Mouse (Mus musculus): ENCODE data around the gene Crlf1. TPM values are rescaled to one million over a fixed set of nuclear protein-coding genes. Genes with fewer than 3 reads are reported as not detected.
A peak's percentile ranks its signal among the peaks of the same experiment; 100 is the strongest.

Gene Crlf1
- polyA plus RNA-seq (2014; fragmentation: Nextera tagmentation; extraction: Ambion mirVana) = 5.3 and 10.0 TPM in 2 replicates

DNA sequence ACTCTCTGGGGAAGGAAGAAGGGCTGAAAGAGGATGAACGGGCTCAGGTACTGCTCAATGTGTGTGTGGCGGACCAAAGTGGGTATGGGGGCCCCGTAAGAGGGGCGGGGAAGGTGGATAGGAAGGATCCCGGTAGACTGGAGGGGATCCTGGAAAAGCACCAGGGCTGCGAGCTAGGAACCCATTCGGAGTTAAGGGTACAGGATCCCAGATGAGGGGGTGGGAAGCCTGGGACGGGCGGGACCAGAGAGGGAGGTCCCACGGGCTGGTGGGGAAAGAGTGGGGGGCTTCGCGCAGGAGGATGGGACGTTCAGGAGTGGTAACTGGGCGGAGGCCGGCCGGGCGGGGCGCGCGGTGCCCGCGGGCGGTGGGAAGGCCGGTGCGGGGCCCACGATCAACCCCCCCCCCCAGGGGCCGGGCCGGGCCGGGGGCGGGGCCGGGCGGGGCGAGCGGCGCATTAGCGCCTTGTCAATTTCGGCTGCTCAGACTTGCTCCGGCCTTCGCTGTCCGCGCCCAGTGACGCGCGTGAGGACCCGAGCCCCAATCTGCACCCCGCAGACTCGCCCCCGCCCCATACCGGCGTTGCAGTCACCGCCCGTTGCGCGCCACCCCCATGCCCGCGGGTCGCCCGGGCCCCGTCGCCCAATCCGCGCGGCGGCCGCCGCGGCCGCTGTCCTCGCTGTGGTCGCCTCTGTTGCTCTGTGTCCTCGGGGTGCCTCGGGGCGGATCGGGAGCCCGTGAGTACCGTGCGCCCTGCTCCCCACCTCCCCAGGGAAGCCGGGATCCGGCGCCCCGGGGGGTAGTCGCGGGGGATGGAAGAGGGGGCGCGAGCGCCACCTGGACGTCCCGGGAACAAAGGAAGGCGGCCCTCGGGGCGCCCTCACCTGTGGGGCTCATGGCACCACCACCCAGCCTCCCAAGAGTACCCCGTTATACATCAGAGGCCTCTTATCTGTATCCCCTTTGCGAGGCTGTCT, at the start of gene Crlf1:
Gene Crlf1, plus strand, starts transcription at position 495 of the 977 bp plus-strand sequence.
- Histone ChIP-seq H3K9ac (replicated peaks; ENCODE audit: low read depth, low read length) (0 out of 2 replicates have a peak within 1 kb of the TSS, but pooled peaks have one; percentile 25), H3K36me3 (ENCODE audit: control insufficient read depth, insufficient read depth, low read length) (no peaks in the 10 kb centered on the region), H3K27me3 (ENCODE audit: control insufficient read depth, insufficient read depth, low read length) (peaks cover 88% of the 10 kb centered on the region), H3K4me3 (ENCODE audit: low read depth, low read length) (peak within 1 kb of the TSS; percentile 29; the same call in 1 of the 2 replicates), H3K27ac (ENCODE audit: low read depth, low read length) (no peak within 1 kb of the TSS), H3K4me2 (ENCODE audit: low read depth, low read length) (peak within 1 kb of the TSS; percentile 50), H3K9me3 (ENCODE audit: control insufficient read depth, low read length) (no peaks in the 10 kb centered on the region), H3K4me1 (ENCODE audit: control insufficient read depth, insufficient read depth, low read length) (peaks cover 26% of the 10 kb centered on the region)
- under 1% methylated on average over 78 of the region's 93 CpGs for WGBS
- no peak; the same call in 1 of the 2 replicates for ATAC-seq (ENCODE audit: low read depth)

DNA sequence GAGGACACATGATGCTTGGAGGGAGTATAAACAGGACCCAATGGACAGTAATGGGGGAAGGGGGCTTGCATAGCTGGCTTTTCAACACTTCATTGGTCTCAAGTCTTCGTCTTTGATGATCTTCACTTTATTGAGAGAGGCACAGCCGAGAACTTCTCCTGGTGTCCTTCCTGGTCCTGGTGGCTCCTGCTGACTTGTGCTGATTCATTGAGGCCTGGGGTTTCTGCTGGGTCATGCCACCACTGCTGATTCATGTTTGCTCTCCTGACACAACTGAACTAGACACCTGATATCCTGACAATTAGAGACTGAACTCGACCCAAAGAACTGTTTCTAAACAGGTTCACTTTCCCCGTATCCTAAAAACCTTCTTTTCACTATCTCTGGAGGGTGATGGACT, 49.6 kb upstream of the Crlf1 start:
- no peak overlapping the region for H3K9ac ChIP-seq (replicated peaks; ENCODE audit: low read depth, low read length)
- H3K9me3 ChIP-seq (ENCODE audit: control insufficient read depth, low read length) = no peaks in the 10 kb centered on the region
- no peak overlapping the region for H3K4me2 ChIP-seq (ENCODE audit: low read depth, low read length)
- 88% methylated on average over 4 of the region's 4 CpGs for WGBS
- no peak overlapping the region for H3K4me3 ChIP-seq (ENCODE audit: low read depth, low read length)
- H3K27me3 ChIP-seq (ENCODE audit: control insufficient read depth, insufficient read depth, low read length) = no peaks in the 10 kb centered on the region
- peaks cover 7% of the 10 kb centered on the region for H3K4me1 ChIP-seq (ENCODE audit: control insufficient read depth, insufficient read depth, low read length)
- no peaks in the 10 kb centered on the region for H3K36me3 ChIP-seq (ENCODE audit: control insufficient read depth, insufficient read depth, low read length)
- ATAC-seq (ENCODE audit: low read depth) = no peak
- no peak overlapping the region for H3K27ac ChIP-seq (ENCODE audit: low read depth, low read length)

DNA sequence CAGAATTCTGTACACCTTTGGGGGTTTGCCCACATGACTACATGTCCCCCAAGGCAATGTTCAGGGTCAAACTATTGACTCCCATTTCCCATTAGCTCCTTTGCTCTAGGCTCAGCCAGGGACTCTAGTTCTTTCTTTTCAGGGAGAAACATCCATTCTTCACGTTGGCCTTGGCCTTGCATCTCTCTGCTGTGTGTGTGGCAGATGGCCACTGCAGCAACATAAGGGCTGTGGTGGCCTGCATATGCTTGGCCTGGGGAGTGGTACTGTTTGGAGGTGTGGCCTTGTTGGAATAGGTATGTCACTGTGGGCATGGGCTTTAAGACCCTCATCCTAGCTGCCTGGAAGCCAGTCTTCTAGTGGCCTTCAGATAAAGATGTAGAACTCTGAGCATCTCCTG, 47.0 kb upstream of the Crlf1 start:
- Histone ChIP-seq H3K27me3 (ENCODE audit: control insufficient read depth, insufficient read depth, low read length) (no peaks in the 10 kb centered on the region), H3K9me3 (ENCODE audit: control insufficient read depth, low read length) (no peaks in the 10 kb centered on the region), H3K9ac (replicated peaks; ENCODE audit: low read depth, low read length) (no peak overlapping the region), H3K36me3 (ENCODE audit: control insufficient read depth, insufficient read depth, low read length) (peaks cover 4% of the 10 kb centered on the region; the same call in 1 of the 2 replicates), H3K4me1 (ENCODE audit: control insufficient read depth, insufficient read depth, low read length) (no peaks in the 10 kb centered on the region), H3K27ac (ENCODE audit: low read depth, low read length) (no peak overlapping the region), H3K4me2 (ENCODE audit: low read depth, low read length) (no peak overlapping the region), H3K4me3 (ENCODE audit: low read depth, low read length) (no peak overlapping the region)
- ATAC-seq (ENCODE audit: low read depth) = no peak
- WGBS = 57% methylated on average over 1 of the region's 1 CpGs

DNA sequence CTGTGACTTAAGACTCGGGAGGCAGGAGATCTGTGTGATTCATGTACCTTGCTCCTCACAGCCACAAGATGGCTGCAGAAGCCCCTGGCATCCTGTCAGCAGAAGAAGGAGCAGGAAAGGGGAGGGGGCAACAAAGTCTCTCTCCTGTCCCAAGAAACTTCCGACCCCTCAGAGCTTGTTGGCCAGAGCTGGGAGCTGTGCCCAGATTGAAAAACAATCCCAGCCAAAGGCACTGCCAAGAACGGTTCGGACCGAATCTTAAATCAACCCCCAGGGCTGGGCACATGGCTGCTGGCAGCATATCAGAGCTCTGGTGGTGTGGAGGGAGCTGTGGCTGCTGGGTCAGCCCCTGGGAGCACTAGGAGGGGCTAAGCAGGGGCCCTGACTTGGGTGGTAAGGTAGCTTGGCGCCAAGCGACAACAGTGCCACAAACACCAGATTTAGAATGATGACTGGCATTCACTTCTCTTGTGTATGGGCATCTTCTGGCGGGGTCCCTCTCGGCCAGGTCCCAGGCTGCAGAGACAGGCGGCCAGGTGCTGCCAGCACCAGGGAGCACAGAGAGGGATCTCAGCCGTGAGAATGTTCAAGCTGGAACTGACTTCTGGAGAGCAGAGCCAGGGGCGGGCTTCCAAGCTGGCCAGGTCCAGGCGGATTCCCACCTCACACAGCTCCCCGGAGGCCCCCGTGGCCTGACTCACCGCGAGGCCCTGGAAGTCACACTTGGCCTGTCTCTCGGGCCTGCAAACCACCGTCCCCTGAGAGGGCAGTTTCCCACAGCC, 45.1 kb upstream of the Crlf1 start:
- H3K4me3 ChIP-seq (ENCODE audit: low read depth, low read length) = no peak overlapping the region
- H3K9me3 ChIP-seq (ENCODE audit: control insufficient read depth, low read length) = no peaks in the 10 kb centered on the region
- no peak overlapping the region for H3K9ac ChIP-seq (replicated peaks; ENCODE audit: low read depth, low read length)
- WGBS = 66% methylated on average over 19 of the region's 19 CpGs
- no peaks in the 10 kb centered on the region for H3K27me3 ChIP-seq (ENCODE audit: control insufficient read depth, insufficient read depth, low read length)
- H3K4me2 ChIP-seq (ENCODE audit: low read depth, low read length) = no peak overlapping the region
- ATAC-seq (ENCODE audit: low read depth) = peak; percentile 74; the same call in 1 of the 2 replicates
- 0 out of 2 replicates have a peak overlapping the region, but pooled peaks have one; percentile 16 for H3K27ac ChIP-seq (ENCODE audit: low read depth, low read length)
- H3K4me1 ChIP-seq (ENCODE audit: control insufficient read depth, insufficient read depth, low read length) = no peaks in the 10 kb centered on the region
- peaks cover 14% of the 10 kb centered on the region for H3K36me3 ChIP-seq (ENCODE audit: control insufficient read depth, insufficient read depth, low read length)

DNA sequence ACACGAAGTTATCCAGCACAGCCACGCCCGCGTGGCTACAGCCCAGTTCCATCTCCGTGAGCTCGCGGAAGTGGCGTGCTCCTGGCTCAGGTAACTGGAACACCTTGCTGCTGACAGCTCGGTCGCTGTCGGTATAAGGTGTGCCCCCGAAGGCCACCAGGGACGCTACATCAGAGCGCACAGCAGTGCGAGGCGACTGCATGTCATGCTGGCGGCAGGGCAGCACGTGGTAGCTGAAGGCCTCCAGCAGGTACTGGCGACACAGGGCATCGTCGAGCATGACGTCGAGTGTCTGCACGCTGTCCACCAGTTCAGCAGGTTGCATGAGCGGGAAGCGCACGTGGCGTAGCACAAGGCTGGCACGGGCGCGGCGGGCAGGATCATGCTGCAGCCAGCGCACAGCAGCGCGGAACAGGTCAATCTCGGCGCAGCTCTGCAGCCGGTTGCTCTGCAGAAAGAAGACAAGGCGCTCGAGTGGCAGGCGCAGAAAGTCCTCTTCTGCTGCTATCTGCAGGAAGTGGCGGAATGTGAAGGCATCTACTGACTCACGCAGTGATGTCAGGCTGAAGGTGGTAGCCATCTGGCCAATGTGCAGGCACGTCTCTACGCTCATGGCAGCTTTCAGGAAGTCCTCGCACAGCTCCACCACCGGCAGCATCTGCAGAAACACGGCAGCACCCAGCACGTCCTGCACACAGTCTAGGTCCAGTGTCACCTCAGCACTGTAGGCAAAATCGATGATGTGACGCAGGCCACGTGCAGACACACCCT, 40.6 kb upstream of the Crlf1 start:
- Histone ChIP-seq H3K27me3 (ENCODE audit: control insufficient read depth, insufficient read depth, low read length) (no peaks in the 10 kb centered on the region), H3K27ac (ENCODE audit: low read depth, low read length) (no peak overlapping the region), H3K4me3 (ENCODE audit: low read depth, low read length) (no peak overlapping the region), H3K4me1 (ENCODE audit: control insufficient read depth, insufficient read depth, low read length) (no peaks in the 10 kb centered on the region), H3K9me3 (ENCODE audit: control insufficient read depth, low read length) (no peaks in the 10 kb centered on the region), H3K36me3 (ENCODE audit: control insufficient read depth, insufficient read depth, low read length) (peaks cover 14% of the 10 kb centered on the region), H3K4me2 (ENCODE audit: low read depth, low read length) (no peak overlapping the region), H3K9ac (replicated peaks; ENCODE audit: low read depth, low read length) (no peak overlapping the region)
- WGBS = 63% methylated on average over 52 of the region's 52 CpGs
- no peak for ATAC-seq (ENCODE audit: low read depth)

DNA sequence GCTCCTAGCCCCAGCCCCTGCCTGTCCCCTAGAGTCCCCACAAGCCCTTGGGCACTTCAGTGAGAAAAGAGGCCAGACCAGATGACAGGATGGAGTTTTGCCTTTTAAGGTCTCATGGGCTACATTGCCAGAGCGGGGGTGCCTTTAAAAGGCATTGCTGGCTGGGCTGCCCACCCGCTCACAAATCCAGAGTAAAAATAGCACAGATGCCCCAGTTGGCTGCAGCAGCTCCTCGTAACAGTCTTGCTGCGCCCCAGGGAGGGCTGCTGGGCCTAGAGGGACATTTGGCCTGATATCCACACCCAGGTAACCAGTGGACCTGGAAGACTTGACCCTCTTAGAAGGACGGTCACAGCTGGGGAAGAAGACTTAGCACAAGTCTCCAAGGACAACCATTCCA, 39.1 kb upstream of the Crlf1 start:
- Histone ChIP-seq H3K36me3 (ENCODE audit: control insufficient read depth, insufficient read depth, low read length) (peaks cover 14% of the 10 kb centered on the region), H3K4me2 (ENCODE audit: low read depth, low read length) (no peak overlapping the region), H3K27me3 (ENCODE audit: control insufficient read depth, insufficient read depth, low read length) (no peaks in the 10 kb centered on the region), H3K4me1 (ENCODE audit: control insufficient read depth, insufficient read depth, low read length) (no peaks in the 10 kb centered on the region), H3K9ac (replicated peaks; ENCODE audit: low read depth, low read length) (no peak overlapping the region), H3K9me3 (ENCODE audit: control insufficient read depth, low read length) (no peaks in the 10 kb centered on the region), H3K27ac (ENCODE audit: low read depth, low read length) (no peak overlapping the region), H3K4me3 (ENCODE audit: low read depth, low read length) (no peak overlapping the region)
- WGBS = 94% methylated on average over 5 of the region's 5 CpGs
- no peak for ATAC-seq (ENCODE audit: low read depth)

DNA sequence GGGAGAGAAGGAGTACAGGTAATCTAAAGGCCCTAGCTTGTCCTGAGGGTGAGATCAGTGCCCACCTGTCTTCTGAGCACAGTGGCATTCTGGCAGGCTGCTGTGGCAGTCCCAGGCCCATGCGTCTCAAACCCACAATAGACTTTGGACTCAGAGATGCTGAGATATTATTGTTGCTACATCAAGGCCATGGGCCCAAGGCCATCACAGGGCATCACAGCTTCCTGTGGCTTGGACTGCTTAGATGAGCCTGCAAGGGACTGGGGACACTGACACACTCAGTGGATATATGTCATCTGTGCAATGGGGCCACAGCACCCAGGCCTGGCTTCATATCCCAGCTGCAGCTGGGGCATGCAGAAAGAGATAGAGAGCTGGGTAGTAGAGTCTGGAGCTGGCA, 36.0 kb upstream of the Crlf1 start:
- no peak overlapping the region for H3K4me3 ChIP-seq (ENCODE audit: low read depth, low read length)
- 96% methylated on average over 1 of the region's 1 CpGs for WGBS
- no peaks in the 10 kb centered on the region for H3K9me3 ChIP-seq (ENCODE audit: control insufficient read depth, low read length)
- no peaks in the 10 kb centered on the region for H3K4me1 ChIP-seq (ENCODE audit: control insufficient read depth, insufficient read depth, low read length)
- H3K27me3 ChIP-seq (ENCODE audit: control insufficient read depth, insufficient read depth, low read length) = no peaks in the 10 kb centered on the region
- 0 out of 2 replicates have a peak, but pooled peaks cover 6% of the 10 kb centered on the region for H3K36me3 ChIP-seq (ENCODE audit: control insufficient read depth, insufficient read depth, low read length)
- H3K9ac ChIP-seq (replicated peaks; ENCODE audit: low read depth, low read length) = no peak overlapping the region
- no peak overlapping the region for H3K4me2 ChIP-seq (ENCODE audit: low read depth, low read length)
- ATAC-seq (ENCODE audit: low read depth) = no peak
- no peak overlapping the region for H3K27ac ChIP-seq (ENCODE audit: low read depth, low read length)

DNA sequence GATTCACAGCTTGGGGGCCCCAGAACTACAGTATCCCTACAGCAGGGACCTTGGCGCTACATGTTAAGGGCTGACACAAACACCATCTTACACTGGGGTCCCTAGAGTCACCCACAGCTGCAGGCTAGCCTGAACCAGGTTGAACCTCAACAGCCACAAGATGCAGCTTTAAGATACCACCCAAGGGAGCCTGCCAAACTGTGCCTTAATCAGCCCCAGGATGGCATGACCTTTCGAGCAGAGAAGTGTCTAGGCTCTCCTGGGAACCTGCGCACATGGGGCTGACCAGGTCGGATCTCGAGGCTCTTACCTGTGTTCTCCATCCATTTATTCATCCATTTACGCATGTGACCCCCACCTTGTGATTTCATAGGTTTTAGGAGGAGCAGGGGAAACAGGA, 35.1 kb upstream of the Crlf1 start:
- Histone ChIP-seq H3K4me3 (ENCODE audit: low read depth, low read length) (no peak overlapping the region), H3K4me2 (ENCODE audit: low read depth, low read length) (no peak overlapping the region), H3K27ac (ENCODE audit: low read depth, low read length) (no peak overlapping the region), H3K9ac (replicated peaks; ENCODE audit: low read depth, low read length) (no peak overlapping the region), H3K36me3 (ENCODE audit: control insufficient read depth, insufficient read depth, low read length) (no peaks in the 10 kb centered on the region), H3K27me3 (ENCODE audit: control insufficient read depth, insufficient read depth, low read length) (no peaks in the 10 kb centered on the region), H3K4me1 (ENCODE audit: control insufficient read depth, insufficient read depth, low read length) (no peaks in the 10 kb centered on the region), H3K9me3 (ENCODE audit: control insufficient read depth, low read length) (no peaks in the 10 kb centered on the region)
- 96% methylated on average over 6 of the region's 6 CpGs for WGBS
- no peak for ATAC-seq (ENCODE audit: low read depth)
